Mouse (Mus musculus): ENCODE results near the gene Rab17.

GRCm38 (mm10) chr1:90969347-90969784 is at the start of gene Rab17:
- TF ChIP-seq CTCF (conservative IDR thresholded peaks at IDR 0.05; ENCODE audit: low read length) (no peak), NANOG (IDR thresholded peaks at IDR 0.05; ENCODE audit: borderline replicate concordance, low read length) (no peak)

All from E14TG2a.4 (cell line).